Mouse (Mus musculus) testis, adult 2 months (tissue): Measurements from ENCODE around the gene Smco2. TPM values are rescaled to one million over a fixed set of nuclear protein-coding genes. Genes with fewer than 3 reads are reported as not detected.
A peak's percentile ranks its signal among the peaks of the same experiment; 100 is the strongest.
"Not testable (repeated sequence)": the region's sequence is repeated elsewhere in the genome, so short reads cannot be mapped to it uniquely, and the experiment has no call there.

ENCODE experiments used
- H3K27ac ChIP-seq: fragments of 200-500 bp; 2 replicates; pipeline ENCODE4 v1.5.1; 2012; ENCODE audit warnings: low read depth, low read length; ENCODE audit not compliant: control insufficient read depth, insufficient read depth
- H3K27me3 ChIP-seq: fragments of 200-500 bp; 2 replicates; pipeline ENCODE4 v1.6.1; 2012; ENCODE audit warnings: mild to moderate bottlenecking, low read length, moderate library complexity; ENCODE audit not compliant: control insufficient read depth, insufficient read depth
- H3K36me3 ChIP-seq: fragments of 200-500 bp; 2 replicates; pipeline ENCODE4 v1.6.1; 2012; ENCODE audit warnings: mild to moderate bottlenecking, low read length; ENCODE audit not compliant: control insufficient read depth, insufficient read depth
- H3K4me1 ChIP-seq: fragments of 200-500 bp; 2 replicates; pipeline ENCODE4 v1.6.1; 2012; ENCODE audit warnings: low read length; ENCODE audit not compliant: control insufficient read depth, insufficient read depth
- H3K4me3 ChIP-seq: fragments of 200-500 bp; 2 replicates; pipeline ENCODE4 v1.5.1; 2012; ENCODE audit warnings: low read depth, mild to moderate bottlenecking, low read length, moderate library complexity, mixed read lengths; ENCODE audit not compliant: control insufficient read depth
- CTCF ChIP-seq: fragments of 200-500 bp; IDR thresholded peaks from 2 replicates; pipeline ENCODE4 v1.5.1; 2012; ENCODE audit warnings: low read depth, mild to moderate bottlenecking, inconsistent platforms, low read length, moderate library complexity; ENCODE audit not compliant: control insufficient read depth, insufficient read depth, insufficient replicate concordance
- POLR2A ChIP-seq: fragments of 200-500 bp; IDR thresholded peaks from 2 replicates; pipeline ENCODE4 v1.6.1; 2012; ENCODE audit warnings: low read depth, mild to moderate bottlenecking, inconsistent platforms, low read length, moderate library complexity; ENCODE audit not compliant: control insufficient read depth
- polyA plus RNA-seq: library from polyadenylated mRNA; depleted of rRNA; stranded (reverse); fragments of >200 nt; gene quantifications from 2 replicates; pipeline ENCODE4 v1.2.3, GENCODE M21; 2012

The Smco2 gene
- polyA plus RNA-seq, 1 experiment = 299 TPM

- H3K27ac ChIP-seq = no peak overlapping the region
- TF ChIP-seq POLR2A (no peak), CTCF (no peak)
- H3K27me3 ChIP-seq = no peaks in the 10 kb centered on the region
- peaks cover 2% of the 10 kb centered on the region; the same call in 1 of the 2 replicates for H3K36me3 ChIP-seq
- H3K4me1 ChIP-seq = no peaks in the 10 kb centered on the region
- no peak overlapping the region for H3K4me3 ChIP-seq
Observed at GRCm38 (mm10) chr6:146863154-146863553, 13.2 kb downstream of the Smco2 start.

GRCm38 (mm10) chr6:146864370-146864769 lies 14.5 kb downstream of the Smco2 start:
- H3K27ac ChIP-seq, H3K4me3 ChIP-seq, H3K27me3 ChIP-seq, H3K4me1 ChIP-seq, H3K36me3 ChIP-seq: not testable (repeated sequence)

GRCm38 (mm10) chr6:146865701-146866100 lies 15.8 kb downstream of the Smco2 start:
- H3K27me3 ChIP-seq = no peaks in the 10 kb centered on the region
- no peak overlapping the region for H3K4me3 ChIP-seq
- peaks cover 2% of the 10 kb centered on the region; the same call in 1 of the 2 replicates for H3K36me3 ChIP-seq
- no peak for TF ChIP-seq POLR2A
- H3K4me1 ChIP-seq = no peaks in the 10 kb centered on the region
- H3K27ac ChIP-seq = no peak overlapping the region

- no peak overlapping the region for H3K4me3 ChIP-seq
- H3K4me1 ChIP-seq = no peaks in the 10 kb centered on the region; the same call in 1 of the 2 replicates
- TF ChIP-seq CTCF (no peak), POLR2A (no peak)
- H3K27me3 ChIP-seq = no peaks in the 10 kb centered on the region
- no peaks in the 10 kb centered on the region for H3K36me3 ChIP-seq
- H3K27ac ChIP-seq = no peak overlapping the region
Observed at GRCm38 (mm10) chr6:146871975-146872374, 22.1 kb downstream of the Smco2 start.

- no peak overlapping the region for H3K27ac ChIP-seq
- H3K36me3 ChIP-seq = no peaks in the 10 kb centered on the region
- no peak overlapping the region for H3K4me3 ChIP-seq
Observed at GRCm38 (mm10) chr6:146874415-146874814, 24.5 kb downstream of the Smco2 start.

GRCm38 (mm10) chr6:146876820-146877219 lies 26.9 kb downstream of the Smco2 start:
- H3K27ac ChIP-seq = no peak overlapping the region

More at GRCm38 (mm10) chr6:146874415-146874814, 24.5 kb downstream of the Smco2 start:
- no peaks in the 10 kb centered on the region; the same call in 1 of the 2 replicates for H3K4me1 ChIP-seq
- H3K27me3 ChIP-seq = no peaks in the 10 kb centered on the region
- TF ChIP-seq POLR2A (no peak), CTCF (no peak)

GRCm38 (mm10) chr6:146877425-146878045 lies 27.6 kb downstream of the Smco2 start:
- H3K27ac ChIP-seq = no peak overlapping the region
- H3K36me3 ChIP-seq = no peaks in the 10 kb centered on the region
- TF ChIP-seq POLR2A = no peak
- TF ChIP-seq CTCF = no peak
- no peaks in the 10 kb centered on the region for H3K27me3 ChIP-seq
- no peak overlapping the region for H3K4me3 ChIP-seq
- no peaks in the 10 kb centered on the region for H3K4me1 ChIP-seq

More at GRCm38 (mm10) chr6:146876820-146877219, 26.9 kb downstream of the Smco2 start:
- TF ChIP-seq POLR2A = no peak
- TF ChIP-seq CTCF = peak; percentile 39; the same call in 1 of the 2 replicates
- H3K4me3 ChIP-seq = no peak overlapping the region
- no peaks in the 10 kb centered on the region for H3K4me1 ChIP-seq
- no peaks in the 10 kb centered on the region for H3K36me3 ChIP-seq
- H3K27me3 ChIP-seq = no peaks in the 10 kb centered on the region

- H3K36me3 ChIP-seq = no peaks in the 10 kb centered on the region
- no peak overlapping the region for H3K27ac ChIP-seq
- TF ChIP-seq CTCF (no peak), POLR2A (no peak)
- H3K4me1 ChIP-seq = no peaks in the 10 kb centered on the region
- H3K27me3 ChIP-seq = no peaks in the 10 kb centered on the region
- no peak overlapping the region for H3K4me3 ChIP-seq
Observed at GRCm38 (mm10) chr6:146878926-146879325, 29.0 kb downstream of the Smco2 start.
